Mouse (Mus musculus): ENCODE data around the gene Crtc2. TPM values are rescaled to one million over a fixed set of nuclear protein-coding genes. Genes with fewer than 3 reads are reported as not detected.
"Not testable (repeated sequence)": the region's sequence is repeated elsewhere in the genome, so short reads cannot be mapped to it uniquely, and the experiment has no call there.

The Crtc2 gene
- total RNA-seq, 1 experiment from 2014 or later = 76.5 TPM

DNA sequence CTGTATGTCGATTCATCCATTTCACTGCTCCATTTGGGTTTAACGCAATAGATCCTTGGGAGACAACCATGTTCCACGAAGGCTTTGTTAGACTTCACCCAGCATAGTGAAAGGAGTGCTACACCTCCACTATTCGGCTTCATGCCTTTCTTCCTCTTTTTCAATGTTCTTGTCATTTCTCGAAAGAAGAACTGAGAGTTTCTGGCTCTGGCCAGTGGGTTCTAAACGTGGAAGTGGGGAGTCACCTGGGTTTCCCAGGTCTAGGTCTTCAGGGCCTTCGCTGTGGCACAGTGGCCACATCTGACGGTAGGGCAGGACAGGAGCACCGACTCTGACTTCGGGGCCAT lies 10.7 kb downstream of the Crtc2 start:
- ATAC-seq (ENCODE audit: extremely low read depth, insufficient number of reproducible peaks, low FRiP score, poor library complexity, severe bottlenecking) = no peak

DNA sequence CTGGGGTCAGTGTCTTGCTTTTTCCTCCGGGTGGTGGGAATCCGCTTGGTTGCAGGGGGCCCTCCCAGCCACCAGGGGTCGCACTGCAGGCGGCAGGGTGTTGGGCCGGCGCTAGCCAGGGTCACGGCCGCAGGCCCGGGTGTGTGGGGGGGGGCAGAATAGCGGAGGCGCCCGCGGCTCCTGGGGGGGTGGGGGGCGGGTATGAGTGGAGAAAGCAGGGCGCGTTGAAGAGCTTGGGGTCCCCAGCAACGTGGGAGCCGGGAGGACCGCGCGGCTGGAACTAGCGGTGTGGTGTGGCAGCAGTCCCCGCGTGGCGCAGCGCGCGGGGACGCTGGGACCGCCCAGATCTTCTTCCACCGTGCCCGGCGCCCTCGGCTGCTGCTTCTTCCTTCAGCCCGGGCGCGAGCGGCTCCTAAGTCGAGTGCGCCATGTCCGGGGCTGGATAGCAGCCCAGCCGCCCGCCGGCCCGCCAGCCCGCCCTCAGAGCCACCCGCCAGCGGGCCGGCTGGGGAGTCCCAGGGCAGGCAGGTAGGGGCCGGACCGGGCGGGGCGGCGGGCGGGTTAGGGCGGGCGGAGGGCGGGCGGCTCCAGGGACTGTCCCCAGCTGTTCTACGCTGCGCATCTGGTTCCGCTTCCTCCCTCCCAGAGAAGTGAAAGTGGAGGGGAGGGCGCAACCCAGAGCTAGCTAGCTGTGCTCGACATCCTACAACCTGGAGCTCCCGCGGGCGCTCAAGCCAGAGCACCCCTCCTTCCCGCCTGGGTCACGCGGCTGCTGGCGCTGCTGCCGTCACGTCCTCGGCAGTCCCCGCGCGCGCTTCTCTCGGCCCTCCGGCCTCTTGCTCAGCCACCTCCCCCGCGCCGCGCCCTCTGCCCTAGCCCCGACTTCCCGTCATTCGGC lies 11.3 kb downstream of the Crtc2 start, which contains the start of gene Dennd4b:
Dennd4b (plus strand) TSS at position 152 of the 898 bp plus-strand sequence.
- ATAC-seq (ENCODE audit: extremely low read depth, insufficient number of reproducible peaks, low FRiP score, poor library complexity, severe bottlenecking) = peak; percentile 78

DNA sequence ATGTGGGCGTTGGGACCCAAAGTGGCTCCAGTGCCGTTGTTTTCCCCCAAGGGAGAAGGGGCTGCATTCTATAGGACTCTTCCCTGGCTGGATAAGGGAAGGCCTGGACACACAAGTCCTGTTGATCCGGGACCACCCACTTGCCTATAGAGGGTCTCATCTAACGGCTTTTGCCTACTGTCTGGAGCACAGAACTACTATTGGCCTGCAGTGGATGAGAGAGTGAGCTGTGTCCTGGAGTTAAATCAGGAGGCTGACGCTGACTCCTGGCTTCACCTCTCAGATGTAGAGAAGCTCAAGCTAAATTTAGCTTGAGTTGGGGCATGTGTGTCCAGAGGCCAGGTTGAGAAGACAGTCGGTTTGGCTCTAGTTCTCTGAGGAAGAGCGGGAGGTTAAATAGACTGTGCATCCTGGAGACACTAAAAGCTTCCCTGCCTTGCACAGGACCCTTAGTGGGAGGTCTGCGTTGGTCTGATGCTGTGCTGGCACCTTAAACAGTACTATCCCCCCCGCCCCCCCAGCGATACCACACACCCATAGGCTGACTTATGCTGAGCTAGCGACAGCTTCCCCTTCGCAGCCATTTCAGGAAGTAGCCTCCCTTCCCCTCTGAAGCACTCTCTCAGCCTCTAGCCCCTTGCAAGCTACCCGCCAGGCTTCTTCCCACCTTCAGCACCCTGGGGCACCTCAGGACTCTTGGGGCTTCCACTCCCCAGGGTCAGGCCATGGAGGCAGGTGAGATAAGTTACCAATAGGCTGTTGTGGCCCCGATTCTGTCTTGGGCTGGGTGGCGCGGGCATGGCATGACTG lies 12.2 kb downstream of the Crtc2 start:
- ATAC-seq (ENCODE audit: extremely low read depth, insufficient number of reproducible peaks, low FRiP score, poor library complexity, severe bottlenecking) = peak; percentile 47

DNA sequence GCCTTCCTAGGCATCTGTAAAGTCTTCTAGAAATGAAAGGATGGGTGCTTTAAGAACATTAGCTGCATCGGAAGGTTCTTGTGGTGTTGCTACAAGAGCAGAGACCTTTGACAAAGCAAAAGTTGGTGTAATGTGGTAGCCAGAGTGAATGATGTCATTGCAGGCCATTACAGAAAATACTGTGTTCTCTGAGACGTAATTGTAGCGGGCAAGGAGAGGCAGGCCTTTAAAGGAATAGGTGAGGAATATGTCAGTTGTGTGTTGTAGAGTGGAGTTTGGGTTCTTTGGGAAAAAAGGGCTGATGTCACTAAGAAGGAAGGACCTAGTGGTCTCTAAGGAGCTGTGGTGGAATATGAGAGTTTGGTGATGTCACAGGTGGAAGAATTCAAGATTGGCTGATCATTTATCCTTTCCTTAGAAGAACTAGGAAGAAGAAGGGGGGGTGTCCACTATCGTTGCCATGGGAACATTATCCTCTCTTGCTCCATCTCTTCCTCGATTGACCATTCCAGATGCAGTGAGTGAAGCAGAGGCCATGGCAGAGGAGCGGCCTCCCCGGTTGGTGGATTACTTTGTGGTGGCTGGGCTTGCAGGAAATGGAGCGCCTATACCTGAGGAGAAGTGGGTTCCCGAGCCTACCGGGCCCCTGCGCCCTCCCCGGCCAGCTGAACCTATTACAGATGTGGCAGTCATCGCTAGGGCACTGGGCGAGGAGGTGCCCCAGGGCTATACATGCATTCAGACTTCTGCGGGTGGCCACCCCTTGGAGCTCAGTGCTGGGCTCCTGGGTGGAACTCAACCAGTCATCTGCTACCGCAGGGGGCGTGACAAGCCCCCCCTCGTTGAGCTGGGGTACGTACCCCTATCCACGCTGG lies 13.2 kb downstream of the Crtc2 start:
- ATAC-seq (ENCODE audit: extremely low read depth, insufficient number of reproducible peaks, low FRiP score, poor library complexity, severe bottlenecking) = no peak

DNA sequence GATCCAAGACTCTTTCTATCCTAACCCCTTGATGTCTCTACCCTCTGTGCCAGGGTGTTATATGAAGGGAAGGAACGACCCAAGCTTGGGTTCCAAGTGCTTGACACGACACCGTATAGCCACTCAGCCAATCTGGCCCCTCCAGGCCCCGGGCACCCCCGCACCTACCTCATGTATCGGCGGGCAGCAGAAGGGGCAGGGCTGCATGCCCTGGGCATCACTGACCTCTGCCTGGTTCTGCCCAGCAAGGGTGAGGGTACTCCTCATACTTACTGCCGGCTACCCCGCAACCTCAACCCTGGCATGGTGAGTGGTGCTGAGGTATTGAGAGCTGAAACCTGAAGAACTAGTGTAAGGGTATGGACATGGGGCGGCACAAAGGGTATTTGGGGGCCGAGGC lies 14.2 kb downstream of the Crtc2 start:
- no peak for ATAC-seq (ENCODE audit: extremely low read depth, insufficient number of reproducible peaks, low FRiP score, poor library complexity, severe bottlenecking)

DNA sequence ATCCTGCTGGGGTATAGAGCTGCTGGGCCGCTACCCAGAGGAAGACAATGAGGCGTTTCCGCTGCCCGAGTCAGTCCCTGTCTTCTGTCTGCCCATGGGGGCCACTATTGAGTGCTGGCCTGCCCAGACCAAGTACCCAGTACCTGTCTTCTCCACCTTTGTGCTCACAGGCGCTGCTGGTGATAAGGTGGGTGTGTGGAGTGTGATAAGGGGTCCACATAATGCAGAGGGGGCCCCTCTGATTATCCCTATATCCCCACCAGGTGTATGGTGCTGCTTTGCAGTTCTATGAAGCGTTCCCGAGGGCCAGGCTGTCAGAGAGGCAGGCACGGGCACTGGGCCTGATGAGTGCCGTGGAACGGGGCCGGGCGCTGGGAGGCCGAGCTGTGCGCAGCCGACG lies 15.0 kb downstream of the Crtc2 start:
- ATAC-seq (ENCODE audit: extremely low read depth, insufficient number of reproducible peaks, low FRiP score, poor library complexity, severe bottlenecking) = no peak

DNA sequence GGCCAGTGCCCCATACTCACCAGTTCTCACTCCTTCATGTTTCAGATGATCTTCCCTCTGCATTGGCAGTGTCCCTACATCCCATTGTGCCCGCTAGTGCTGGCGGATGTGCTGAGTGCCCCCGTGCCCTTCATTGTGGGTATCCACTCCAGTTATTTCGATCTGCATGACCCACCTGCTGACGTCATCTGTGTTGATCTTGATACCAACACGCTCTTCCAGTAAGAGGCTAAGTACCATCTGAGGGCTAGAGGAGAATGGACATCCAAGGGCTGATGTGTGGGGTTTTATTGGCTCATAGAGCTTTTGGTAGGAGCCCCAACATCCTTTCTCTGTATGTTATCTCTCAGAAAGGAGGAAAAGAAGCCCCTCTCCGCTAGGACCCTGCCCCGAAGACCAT lies 16.8 kb downstream of the Crtc2 start:
- no peak for ATAC-seq (ENCODE audit: extremely low read depth, insufficient number of reproducible peaks, low FRiP score, poor library complexity, severe bottlenecking)

DNA sequence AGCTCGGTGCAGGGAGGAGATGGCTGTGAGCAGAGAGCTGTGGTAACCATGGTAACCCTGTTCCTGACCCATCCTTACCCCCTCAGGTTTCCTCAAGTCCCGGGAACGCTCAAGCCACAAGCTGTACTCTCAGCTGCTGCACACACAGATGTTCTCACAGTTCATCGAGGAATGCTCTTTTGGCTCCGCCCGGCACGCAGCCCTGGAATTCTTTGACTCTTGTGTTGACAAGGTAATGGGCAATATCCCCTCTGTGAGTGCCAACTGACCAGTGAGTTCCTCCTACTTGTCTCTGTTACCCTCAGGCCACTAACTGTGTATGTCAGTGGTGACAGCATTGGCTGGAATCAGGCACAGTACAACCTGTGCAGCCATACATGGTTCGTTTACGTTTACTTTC lies 18.2 kb downstream of the Crtc2 start:
- no peak for ATAC-seq (ENCODE audit: extremely low read depth, insufficient number of reproducible peaks, low FRiP score, poor library complexity, severe bottlenecking)

DNA sequence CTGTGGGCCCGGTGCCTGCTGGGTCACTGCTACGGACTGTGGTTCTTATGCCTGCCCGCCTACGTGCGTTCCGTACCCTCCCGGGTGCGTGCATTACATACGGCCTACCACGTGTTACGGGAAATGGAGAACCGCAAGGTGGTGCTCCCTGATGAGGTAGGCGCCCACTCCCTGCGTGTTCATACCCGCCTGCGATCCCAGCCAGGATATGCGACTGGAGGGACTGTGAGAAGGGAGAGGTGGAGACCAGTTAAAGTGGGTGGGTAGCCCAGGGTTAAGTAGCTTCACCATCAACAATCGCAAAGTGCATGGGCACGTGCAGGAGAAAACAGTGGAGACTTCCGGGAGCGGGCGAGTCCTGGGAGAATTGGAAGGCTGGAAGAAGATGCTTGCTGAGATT lies 19.9 kb downstream of the Crtc2 start:
- ATAC-seq (ENCODE audit: extremely low read depth, insufficient number of reproducible peaks, low FRiP score, poor library complexity, severe bottlenecking) = no peak

DNA sequence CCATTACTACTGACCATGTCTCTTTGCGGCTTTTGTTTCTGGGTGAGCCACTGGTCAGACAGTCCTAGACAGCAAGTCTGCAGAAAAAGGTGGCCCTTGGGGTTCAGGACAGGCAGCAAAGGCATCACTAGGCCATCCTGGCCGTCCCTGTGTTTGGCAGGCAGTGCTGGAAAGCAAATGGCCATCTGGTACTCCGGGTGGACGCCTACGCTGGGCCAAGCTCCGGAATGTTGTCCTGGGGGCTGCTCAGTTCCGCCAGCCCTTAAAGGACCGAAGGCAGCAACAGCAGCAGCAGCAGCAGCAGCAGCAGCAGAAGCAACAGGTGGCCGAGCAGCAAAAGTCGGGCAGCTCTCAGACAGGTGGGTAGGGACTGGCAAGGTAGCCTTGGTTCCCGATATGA lies 21.3 kb downstream of the Crtc2 start:
- no peak for ATAC-seq (ENCODE audit: extremely low read depth, insufficient number of reproducible peaks, low FRiP score, poor library complexity, severe bottlenecking)

DNA sequence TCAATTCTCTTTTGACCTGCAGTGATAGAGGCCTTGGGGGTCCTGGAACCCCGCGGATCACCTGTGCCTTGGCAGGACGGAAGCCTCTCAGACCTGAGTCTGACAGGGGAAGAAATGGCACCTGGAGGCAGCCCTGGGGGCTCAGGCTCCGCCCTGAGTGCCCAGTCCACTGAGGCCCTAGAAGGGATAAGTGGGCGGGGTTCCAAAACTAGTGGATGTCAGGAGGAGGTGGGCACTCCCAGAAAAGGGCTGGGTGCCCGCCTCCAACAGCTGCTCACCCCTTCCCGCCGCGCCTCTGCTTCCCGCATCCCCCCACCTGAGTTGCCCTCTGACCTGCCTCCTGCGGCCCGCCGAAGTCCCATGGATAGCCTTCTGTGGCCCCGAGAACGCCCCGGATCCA lies 22.9 kb downstream of the Crtc2 start:
- no peak for ATAC-seq (ENCODE audit: extremely low read depth, insufficient number of reproducible peaks, low FRiP score, poor library complexity, severe bottlenecking)

DNA sequence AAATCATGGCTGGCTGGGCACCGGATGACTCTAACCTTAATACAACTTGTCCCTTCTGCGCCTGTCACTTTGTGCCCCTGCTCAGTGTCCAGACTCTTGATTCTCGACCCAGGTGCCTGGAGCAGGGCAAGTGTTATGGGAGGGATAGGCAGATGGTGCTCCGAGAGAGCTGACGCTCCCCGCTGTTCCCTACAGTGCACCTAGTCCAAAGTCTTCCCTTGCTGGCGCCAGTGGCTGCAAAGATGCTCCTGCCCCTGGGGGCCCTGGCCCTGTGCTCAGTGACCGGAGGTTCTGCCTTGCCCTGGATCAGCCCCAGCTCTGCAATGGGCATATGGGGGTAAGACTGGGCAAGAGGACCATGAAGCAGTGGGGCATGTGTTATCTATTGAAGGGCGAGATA lies 23.8 kb downstream of the Crtc2 start:
- no peak for ATAC-seq (ENCODE audit: extremely low read depth, insufficient number of reproducible peaks, low FRiP score, poor library complexity, severe bottlenecking)

DNA sequence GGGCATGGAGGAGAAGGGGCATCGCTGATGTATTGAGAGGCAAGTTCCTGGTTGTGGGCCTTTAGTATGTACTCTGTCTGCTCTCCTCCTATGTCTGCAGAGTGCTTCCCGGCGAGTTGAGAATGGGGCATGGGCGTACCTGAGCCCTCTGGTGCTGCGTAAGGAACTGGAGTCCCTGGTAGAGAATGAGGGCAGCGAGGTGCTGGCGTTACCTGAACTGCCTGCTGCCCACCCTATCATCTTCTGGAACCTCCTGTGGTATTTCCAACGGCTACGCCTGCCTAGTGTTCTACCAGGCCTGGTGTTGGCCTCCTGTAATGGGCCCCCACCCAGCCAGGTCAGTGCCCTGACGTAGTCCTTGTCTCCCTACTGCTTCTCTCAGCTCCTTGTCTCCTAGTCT lies 24.2 kb downstream of the Crtc2 start:
- 0 out of 2 replicates have a peak, but pooled peaks have one; percentile 10 for ATAC-seq (ENCODE audit: extremely low read depth, insufficient number of reproducible peaks, low FRiP score, poor library complexity, severe bottlenecking)

DNA sequence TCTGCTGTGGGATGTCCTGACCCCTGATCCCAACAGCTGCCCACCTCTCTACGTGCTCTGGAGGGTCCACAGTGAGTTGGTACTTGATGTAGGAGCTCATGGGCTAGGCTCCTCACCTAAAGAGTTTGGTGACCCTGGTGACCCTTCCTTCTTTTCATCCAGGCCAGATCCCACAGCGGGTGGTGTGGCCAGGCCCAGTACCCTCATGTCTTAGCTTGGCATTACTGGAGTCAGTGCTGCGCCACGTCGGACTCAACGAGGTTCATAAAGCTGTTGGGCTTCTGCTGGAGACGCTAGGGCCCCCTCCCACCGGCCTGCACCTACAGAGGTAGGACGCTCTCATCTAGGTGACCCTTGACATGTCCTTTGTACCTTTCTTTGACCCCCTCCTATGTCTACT lies 25.3 kb downstream of the Crtc2 start:
- no peak for ATAC-seq (ENCODE audit: extremely low read depth, insufficient number of reproducible peaks, low FRiP score, poor library complexity, severe bottlenecking)

DNA sequence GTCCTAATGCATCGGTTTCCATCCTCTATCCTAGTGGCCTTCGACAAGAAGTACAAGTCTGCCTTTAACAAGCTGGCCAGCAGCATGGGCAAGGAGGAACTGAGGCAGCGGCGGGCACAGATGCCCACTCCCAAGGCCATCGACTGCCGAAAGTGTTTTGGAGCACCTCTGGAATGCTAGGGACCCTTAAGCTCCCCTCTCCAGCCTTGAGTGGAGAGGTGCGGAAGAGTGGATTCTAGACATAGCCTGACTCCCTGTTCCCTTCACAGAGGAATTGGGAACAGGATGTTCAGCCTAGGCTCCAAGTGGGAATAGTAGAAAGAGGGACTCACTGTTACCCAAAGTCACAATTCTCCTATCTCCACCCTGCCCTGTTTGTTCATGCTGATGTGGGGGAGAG lies 25.8 kb downstream of the Crtc2 start:
- no peak for ATAC-seq (ENCODE audit: extremely low read depth, insufficient number of reproducible peaks, low FRiP score, poor library complexity, severe bottlenecking)

DNA sequence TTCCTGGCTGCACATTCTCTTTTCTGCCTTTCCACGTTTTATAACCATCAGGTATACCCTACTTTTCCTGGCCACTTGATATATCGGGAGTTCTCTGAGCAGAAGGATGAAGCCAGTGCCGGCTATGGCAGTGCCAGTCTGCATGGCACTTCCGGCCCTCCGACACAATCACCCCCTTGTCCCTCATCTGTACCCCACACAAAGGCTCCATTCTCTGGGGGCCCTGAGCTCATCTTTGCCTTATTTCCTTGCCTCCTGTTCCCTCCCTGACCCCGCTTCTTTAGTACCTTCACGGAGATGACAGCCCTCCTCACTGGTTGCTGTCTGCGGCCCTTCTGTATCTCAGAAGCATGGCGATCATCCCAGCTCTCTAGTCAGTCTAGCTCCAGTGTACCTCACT lies 26.7 kb downstream of the Crtc2 start:
- ATAC-seq (ENCODE audit: extremely low read depth, insufficient number of reproducible peaks, low FRiP score, poor library complexity, severe bottlenecking) = no peak

DNA sequence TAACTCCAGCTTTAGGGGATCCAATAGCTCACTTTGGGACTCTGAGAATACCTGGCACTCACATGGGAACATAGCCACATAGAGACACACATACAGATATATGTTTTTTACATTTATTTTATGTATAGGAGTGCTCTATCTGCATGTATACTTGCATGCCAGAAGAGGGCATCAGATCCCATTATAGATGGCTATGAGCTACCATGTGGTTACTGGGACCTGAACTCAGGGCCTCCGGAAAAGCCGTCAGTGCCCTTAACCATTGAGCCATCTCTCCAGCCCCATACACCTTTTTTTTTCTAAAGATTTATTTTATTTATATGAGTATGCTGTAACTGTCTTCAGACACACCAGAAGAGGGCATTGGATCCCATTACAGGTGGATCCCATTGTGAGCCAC lies 30.2 kb downstream of the Crtc2 start:
- no peak for ATAC-seq (ENCODE audit: extremely low read depth, insufficient number of reproducible peaks, low FRiP score, poor library complexity, severe bottlenecking)

DNA sequence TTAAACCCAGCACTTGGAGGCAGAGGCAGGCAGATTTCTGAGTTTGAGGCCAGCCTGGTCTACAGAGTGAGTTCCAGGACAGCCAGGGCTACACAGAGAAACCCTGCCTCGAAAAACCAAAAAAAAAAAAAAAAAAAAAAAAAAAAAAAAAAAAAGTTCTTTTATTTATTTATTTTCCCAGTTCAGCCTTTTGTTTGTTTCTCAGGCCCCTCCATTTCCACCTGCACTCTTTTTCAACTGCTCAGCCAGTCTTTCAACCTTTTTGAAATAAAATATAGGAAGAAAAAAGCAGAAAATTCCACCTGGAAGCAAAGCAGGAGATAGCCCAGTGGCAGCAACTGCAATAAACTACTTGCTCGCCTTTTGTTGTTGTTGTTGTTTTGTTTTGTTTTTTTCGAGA lies 35.4 kb downstream of the Crtc2 start:
- ATAC-seq (ENCODE audit: extremely low read depth, insufficient number of reproducible peaks, low FRiP score, poor library complexity, severe bottlenecking) = not testable (repeated sequence)

DNA sequence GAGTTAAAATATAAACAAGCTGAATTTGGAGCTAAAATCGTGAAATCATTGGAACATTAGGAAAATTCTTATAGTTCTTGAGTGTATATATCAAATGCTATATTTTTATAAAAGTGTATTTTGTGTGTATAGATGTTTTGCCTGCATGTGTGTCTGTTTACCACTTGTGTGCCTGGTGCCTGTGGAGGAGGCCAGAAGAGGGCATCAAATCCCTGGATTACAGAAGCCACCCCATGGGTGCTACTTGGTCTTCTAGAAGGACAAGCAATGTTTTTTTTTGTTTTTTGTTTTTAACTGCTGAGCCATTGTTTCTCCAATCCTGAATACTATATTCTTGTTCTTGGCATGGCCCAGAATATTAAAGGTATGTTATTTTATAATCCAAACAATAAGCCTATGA lies 36.6 kb downstream of the Crtc2 start:
- ATAC-seq (ENCODE audit: extremely low read depth, insufficient number of reproducible peaks, low FRiP score, poor library complexity, severe bottlenecking) = no peak
